Mouse (Mus musculus) adrenal gland, postnatal 10 days (tissue): ENCODE measurements around the gene Grik4. TPM values are rescaled to one million over a fixed set of nuclear protein-coding genes. Genes with fewer than 3 reads are reported as not detected.

Experiments used
- DNase-seq: peaks from one replicate; pipeline ENCODE4 v3.0.0; 2021; ENCODE audit warnings: mixed read lengths
- total RNA-seq, 2 experiments: library from RNA; stranded (reverse); gene quantifications; 2 replicates each; pipeline ENCODE4 v1.2.3; 2021

Grik4 gene
- total RNA-seq, 2 experiments from 2014 or later = 1.2 to 1.5 TPM

- no peak for DNase-seq
Observed at GRCm38 (mm10) chr9:42565921-42566320, 378.4 kb downstream of the Grik4 start.

GRCm38 (mm10) chr9:42555186-42555585 lies 389.1 kb downstream of the Grik4 start:
- no peak for DNase-seq

- DNase-seq = peak; percentile 89
Observed at GRCm38 (mm10) chr9:42550116-42550515, 394.2 kb downstream of the Grik4 start.

GRCm38 (mm10) chr9:42548981-42549380 lies 395.3 kb downstream of the Grik4 start:
- DNase-seq = no peak

GRCm38 (mm10) chr9:42544521-42544920 lies 399.8 kb downstream of the Grik4 start:
- no peak for DNase-seq

GRCm38 (mm10) chr9:42533491-42533890 lies 410.8 kb downstream of the Grik4 start:
- no peak for DNase-seq

GRCm38 (mm10) chr9:42533041-42533440 lies 411.3 kb downstream of the Grik4 start:
- no peak for DNase-seq

- DNase-seq = peak; percentile 28
Observed at GRCm38 (mm10) chr9:42531951-42532350, 412.3 kb downstream of the Grik4 start.

GRCm38 (mm10) chr9:42530221-42531152 lies 413.8 kb downstream of the Grik4 start:
- no peak for DNase-seq

GRCm38 (mm10) chr9:42520587-42521084 lies 423.7 kb downstream of the Grik4 start:
- DNase-seq = peak; percentile 66

- no peak for DNase-seq
Observed at GRCm38 (mm10) chr9:42518163-42518562, 426.1 kb downstream of the Grik4 start.

- no peak for DNase-seq
Observed at GRCm38 (mm10) chr9:42513159-42513558, 431.1 kb downstream of the Grik4 start.

- peak; percentile 8 for DNase-seq
Observed at GRCm38 (mm10) chr9:42512312-42512711, 432.0 kb downstream of the Grik4 start.

GRCm38 (mm10) chr9:42508235-42508634 lies 436.1 kb downstream of the Grik4 start:
- no peak for DNase-seq

- no peak for DNase-seq
Observed at GRCm38 (mm10) chr9:42507709-42508108, 436.6 kb downstream of the Grik4 start, which contains the start of gene Tbcel. TSS of gene Tbcel (minus strand) at chr9:42507809.

GRCm38 (mm10) chr9:42507022-42507421 lies 437.3 kb downstream of the Grik4 start:
- DNase-seq = no peak

- no peak for DNase-seq
Observed at GRCm38 (mm10) chr9:42504971-42505510, 439.3 kb downstream of the Grik4 start.

- DNase-seq = no peak
Observed at GRCm38 (mm10) chr9:42504559-42504958, 439.7 kb downstream of the Grik4 start.

GRCm38 (mm10) chr9:42503709-42504108 lies 440.6 kb downstream of the Grik4 start:
- DNase-seq = no peak

- no peak for DNase-seq
Observed at GRCm38 (mm10) chr9:42496296-42496695, 448.0 kb downstream of the Grik4 start.

GRCm38 (mm10) chr9:42491780-42492179 lies 452.5 kb downstream of the Grik4 start:
- DNase-seq = no peak

GRCm38 (mm10) chr9:42490589-42491382 lies 453.5 kb downstream of the Grik4 start:
- DNase-seq = peak; percentile 7

GRCm38 (mm10) chr9:42488071-42488470 lies 456.2 kb downstream of the Grik4 start:
- DNase-seq = no peak
